Mouse (Mus musculus): Measurements from ENCODE around the gene Gm11634.
A peak's percentile ranks its signal among the peaks of the same experiment; 100 is the strongest.
"Not testable (repeated sequence)": the region's sequence is repeated elsewhere in the genome, so short reads cannot be mapped to it uniquely, and the experiment has no call there.

Gm11634 gene

GRCm38 (mm10) chr11:101599156-101599555, at the start of gene Gm11634:
Gene Gm11634, minus strand, starts transcription at chr11:101599256.
- no peak for DNase-seq (ENCODE audit: low spot score in 2 of 2)

- not testable (repeated sequence) for DNase-seq (ENCODE audit: low spot score in 2 of 2)
Measured at GRCm38 (mm10) chr11:101647093-101647492, 48.0 kb upstream of the Gm11634 start.

- DNase-seq (ENCODE audit: low spot score in 2 of 2) = not testable (repeated sequence)
Measured at GRCm38 (mm10) chr11:101646283-101646794, 47.3 kb upstream of the Gm11634 start.

GRCm38 (mm10) chr11:101645411-101646282, 46.6 kb upstream of the Gm11634 start:
- peak; percentile 73 to 76 for DNase-seq (ENCODE audit: low spot score in 2 of 2)

- not testable (repeated sequence) for DNase-seq (ENCODE audit: low spot score in 2 of 2)
Measured at GRCm38 (mm10) chr11:101645043-101645410, 46.0 kb upstream of the Gm11634 start.

- no peak for DNase-seq (ENCODE audit: low spot score in 2 of 2)
Measured at GRCm38 (mm10) chr11:101644591-101644990, 45.5 kb upstream of the Gm11634 start.

- no peak for DNase-seq (ENCODE audit: low spot score in 2 of 2)
Measured at GRCm38 (mm10) chr11:101642931-101643330, 43.9 kb upstream of the Gm11634 start.

GRCm38 (mm10) chr11:101641710-101642642, 42.9 kb upstream of the Gm11634 start:
- DNase-seq (ENCODE audit: low spot score in 2 of 2) = peak in 1 of 2 experiments; percentile 39

GRCm38 (mm10) chr11:101640857-101641709, 42.0 kb upstream of the Gm11634 start:
- peak; percentile 72 to 84 for DNase-seq (ENCODE audit: low spot score in 2 of 2)

- DNase-seq (ENCODE audit: low spot score in 2 of 2) = no peak
Measured at GRCm38 (mm10) chr11:101639761-101640160, 40.7 kb upstream of the Gm11634 start.

GRCm38 (mm10) chr11:101635660-101636059, 36.6 kb upstream of the Gm11634 start:
- DNase-seq (ENCODE audit: low spot score in 2 of 2) = no peak

GRCm38 (mm10) chr11:101628733-101629417, 29.8 kb upstream of the Gm11634 start:
- DNase-seq (ENCODE audit: low spot score in 2 of 2) = not testable (repeated sequence)

- peak; percentile 84 to 91 for DNase-seq (ENCODE audit: low spot score in 2 of 2)
Measured at GRCm38 (mm10) chr11:101627857-101628559, 29.0 kb upstream of the Gm11634 start.

GRCm38 (mm10) chr11:101626995-101627856, 28.2 kb upstream of the Gm11634 start, which contains the start of gene Rdm1:
Gene Rdm1, plus strand, starts transcription at chr11:101627195.
- peak; percentile 72 to 87 for DNase-seq (ENCODE audit: low spot score in 2 of 2)

GRCm38 (mm10) chr11:101626649-101626994, 27.6 kb upstream of the Gm11634 start:
- no peak for DNase-seq (ENCODE audit: low spot score in 2 of 2)

- DNase-seq (ENCODE audit: low spot score in 2 of 2) = not testable (repeated sequence)
Measured at GRCm38 (mm10) chr11:101620022-101620655, 21.1 kb upstream of the Gm11634 start.

- DNase-seq (ENCODE audit: low spot score in 2 of 2) = no peak
Measured at GRCm38 (mm10) chr11:101618596-101618995, 19.5 kb upstream of the Gm11634 start.

GRCm38 (mm10) chr11:101617849-101618248, 18.8 kb upstream of the Gm11634 start:
- peak in 1 of 2 experiments; percentile 68 for DNase-seq (ENCODE audit: low spot score in 2 of 2)

Data from spleen, postnatal 10 days (tissue).